8 mouse cellular contexts compared by ENCODE assay signal in genomic region chr6:28833380-28833822, GRCm38 (mm10). TPM values are rescaled to one million over a fixed set of nuclear protein-coding genes. Genes with fewer than 3 reads are reported as not detected.
DNase-seq lines count a peak whose midpoint lies in the region; ATAC-seq and TF ChIP-seq lines count a peak whose summit lies in the region.

No protein-coding gene starts in this region.

- no peaks in the 10 kb centered on the region for H3K36me3 ChIP-seq in liver, embryonic 15.5 days (replicated peaks)

- no peak for ATAC-seq in liver, embryonic 15.5 days (ENCODE audit: insufficient read depth)

- H3K27me3 ChIP-seq in liver, embryonic 15.5 days: peaks cover 58% of the 10 kb centered on the region

- 6% methylated on average over 41 of the region's 43 CpGs for WGBS in lung, adult 2 months
- WGBS in liver, embryonic 15.5 days (ENCODE audit: insufficient replicate concordance): 4% methylated on average over 43 of the region's 43 CpGs

- no peaks in the 10 kb centered on the region for H3K9me3 ChIP-seq in liver, embryonic 15.5 days (replicated peaks)

- H3K4me2 ChIP-seq in liver, embryonic 15.5 days: peak overlapping the region; percentile 81

- no peak overlapping the region for H3K9ac ChIP-seq in liver, embryonic 15.5 days

- no peak for TF ChIP-seq CTCF in lung, adult 2 months (IDR thresholded peaks at IDR 0.05; ENCODE audit: insufficient read depth, low read length)

- H3K4me1 ChIP-seq in lung, adult 2 months (ENCODE audit: control insufficient read depth, insufficient read depth, low read length): peaks cover 7% of the 10 kb centered on the region; the same call in 1 of the 2 replicates
- H3K4me1 ChIP-seq in liver, embryonic 15.5 days (replicated peaks): peaks cover 24% of the 10 kb centered on the region

- no peak overlapping the region for H3K27ac ChIP-seq in liver, embryonic 15.5 days (replicated peaks)

- H3K4me3 ChIP-seq in lung, adult 2 months (replicated peaks; ENCODE audit: extremely low read depth, low read depth, low read length): peak overlapping the region; percentile 36
- peak overlapping the region; percentile 52 for H3K4me3 ChIP-seq in liver, embryonic 15.5 days (replicated peaks)

- TF ChIP-seq POLR2A in lung, adult 2 months (IDR thresholded peaks at IDR 0.05; ENCODE audit: borderline replicate concordance, extremely low read depth, low read depth, low read length): no peak

- DNase-seq in lung, adult 2 months: peak; percentile 20
- no peak for DNase-seq in lung, postnatal 25 days (ENCODE audit: low spot score)
- peak; percentile 83 for DNase-seq in cerebellum, adult 9-11 months
- DNase-seq in frontal cortex, postnatal 36 days (ENCODE audit: low spot score in 2 of 2): peak; percentile 73 to 80
- peak; percentile 43 for DNase-seq in kidney, postnatal 14 days
- peak; percentile 79 to 84 for DNase-seq in right cerebral cortex, postnatal 10 days (ENCODE audit: low spot score in 2 of 2)
- no peak for DNase-seq in spleen, postnatal 10 days (ENCODE audit: low spot score in 2 of 2)

RNA-seq across cellular contexts. Expression of gene Lrrc4, which starts 1.9 kb away (rescaled TPM):
- polyA plus RNA-seq in lung, adult 2 months (2012; rRNA removed): 0.57 and 0.82 TPM in 2 replicates
- 0.02 and 0.08 TPM in 2 replicates for polyA plus RNA-seq in liver, embryonic 15.5 days (2015; fragmentation: Nextera tagmentation; extraction: Ambion mirVana)

Comparison
In these comparisons a context has a peak if more than half of its experiments do, and no peak if none do; other contexts are left out.
1. DNase-seq: peak in lung, adult 2 months (single experiment), cerebellum, adult 9-11 months (single experiment), frontal cortex, postnatal 36 days (2 of 2), kidney, postnatal 14 days (single experiment) and right cerebral cortex, postnatal 10 days (2 of 2); none in lung, postnatal 25 days (single experiment) and spleen, postnatal 10 days (0 of 2).